Mouse (Mus musculus) thymus, adult 18-20 months (tissue): ENCODE results near the gene Mettl16.

Experiments
- DNase-seq, 2 experiments: peaks; one replicate each; pipeline ENCODE4 v3.0.0; 2022; ENCODE audit warnings: mixed read lengths in 2 of 2

Gene Mettl16

GRCm38 (mm10) chr11:74770595-74771207 is at the start of gene Mettl16:
TSS of gene Mettl16 (plus strand) at chr11:74770830.
- DNase-seq, result peak; percentile 87 to 92

GRCm38 (mm10) chr11:74721141-74721540 is 49.5 kb upstream of the Mettl16 start:
- no peak for DNase-seq

- DNase-seq, result no peak
Observed at GRCm38 (mm10) chr11:74721971-74722370, 48.7 kb upstream of the Mettl16 start.

GRCm38 (mm10) chr11:74723357-74724234 is 47.0 kb upstream of the Mettl16 start:
- DNase-seq, result peak; percentile 70 to 80

- peak; percentile 93 for DNase-seq
Observed at GRCm38 (mm10) chr11:74724235-74724791, 46.3 kb upstream of the Mettl16 start, which contains the start of gene Pafah1b1. TSS of gene Pafah1b1 (minus strand) at chr11:74724670.

- no peak for DNase-seq
Observed at GRCm38 (mm10) chr11:74725181-74725580, 45.4 kb upstream of the Mettl16 start.

GRCm38 (mm10) chr11:74734917-74735316 is 35.7 kb upstream of the Mettl16 start:
- no peak for DNase-seq

GRCm38 (mm10) chr11:74737861-74738260 is 32.8 kb upstream of the Mettl16 start:
- no peak for DNase-seq

GRCm38 (mm10) chr11:74748022-74748421 is 22.6 kb upstream of the Mettl16 start:
- no peak for DNase-seq

- DNase-seq, result no peak
Observed at GRCm38 (mm10) chr11:74749241-74749640, 21.4 kb upstream of the Mettl16 start.

- no peak for DNase-seq
Observed at GRCm38 (mm10) chr11:74750662-74751351, 19.8 kb upstream of the Mettl16 start.

GRCm38 (mm10) chr11:74751352-74752066 is 19.1 kb upstream of the Mettl16 start:
- no peak for DNase-seq

GRCm38 (mm10) chr11:74756631-74757030 is 14.0 kb upstream of the Mettl16 start:
- no peak for DNase-seq

- DNase-seq, result no peak
Observed at GRCm38 (mm10) chr11:74761011-74761705, 9.5 kb upstream of the Mettl16 start.

- DNase-seq, result no peak
Observed at GRCm38 (mm10) chr11:74763960-74764625, 6.5 kb upstream of the Mettl16 start.

GRCm38 (mm10) chr11:74767469-74767868 is 3.2 kb upstream of the Mettl16 start:
- no peak for DNase-seq

GRCm38 (mm10) chr11:74768045-74768444 is 2.6 kb upstream of the Mettl16 start:
- DNase-seq, result peak; percentile 7 to 14

GRCm38 (mm10) chr11:74770037-74770436 is 593 bp upstream of the Mettl16 start:
- DNase-seq, result no peak

- no peak for DNase-seq
Observed at GRCm38 (mm10) chr11:74771234-74771633, 604 bp downstream of the Mettl16 start.

GRCm38 (mm10) chr11:74771650-74772049 is 1.0 kb downstream of the Mettl16 start:
- no peak for DNase-seq

GRCm38 (mm10) chr11:74772386-74772785 is 1.8 kb downstream of the Mettl16 start:
- no peak for DNase-seq
